Mouse (Mus musculus) limb, embryonic 13.5 days (tissue): Measurements from ENCODE around the gene Fbxl8. TPM values are rescaled to one million over a fixed set of nuclear protein-coding genes. Genes with fewer than 3 reads are reported as not detected.

Experiments
- ATAC-seq: fragments of 200-750 bp; cut with Nextera tagmentation; 2 replicates; pipeline ENCODE4 v1.8.0; 2017; ENCODE audit warnings: low read depth, moderate number of reproducible peaks, moderate TSS enrichment; ENCODE audit not compliant: low FRiP score
- H3K27ac ChIP-seq: fragments of 300-500 bp; sonication (generic); 2 replicates; pipeline ENCODE4 v1.5.1; 2015; ENCODE audit warnings: inconsistent platforms, mild to moderate bottlenecking, moderate library complexity
- H3K27me3 ChIP-seq: fragments of 300-500 bp; sonication (generic); 2 replicates; pipeline ENCODE4 v1.6.1; 2015; ENCODE audit warnings: mild to moderate bottlenecking, inconsistent platforms
- H3K36me3 ChIP-seq: fragments of 300-500 bp; sonication (generic); 2 replicates; pipeline ENCODE4 v1.6.1; 2015; ENCODE audit warnings: inconsistent platforms, mild to moderate bottlenecking, moderate library complexity
- H3K4me1 ChIP-seq: fragments of 300-500 bp; sonication (generic); 2 replicates; pipeline ENCODE4 v1.6.1; 2015; ENCODE audit warnings: inconsistent platforms
- H3K4me2 ChIP-seq: fragments of 300-500 bp; sonication (generic); replicated peaks from 2 replicates; pipeline ENCODE4 v1.6.1; 2015; ENCODE audit warnings: inconsistent platforms, mild to moderate bottlenecking, moderate library complexity
- H3K4me3 ChIP-seq: fragments of 300-500 bp; sonication (generic); 2 replicates; pipeline ENCODE4 v1.5.1; 2015; ENCODE audit warnings: moderate library complexity, mild to moderate bottlenecking, inconsistent platforms
- H3K9ac ChIP-seq: fragments of 300-500 bp; sonication (generic); 2 replicates; pipeline ENCODE4 v1.6.1; 2015; ENCODE audit warnings: mild to moderate bottlenecking, inconsistent platforms
- H3K9me3 ChIP-seq: fragments of 300-500 bp; sonication (generic); 2 replicates; pipeline ENCODE4 v1.6.1; 2016; ENCODE audit warnings: inconsistent platforms
- WGBS: fragments of 180-500 bp; shearing (Covaris S2); methylation state at CpG from one replicate; pipeline ENCODE4 v1.1.7; 2015; 5-methylcytosine and 5-hydroxymethylcytosine counted together
- polyA plus RNA-seq: library from polyadenylated mRNA; unstranded; fragments of >200 nt; fragmentation: Nextera tagmentation; extraction: Ambion mirVana; gene quantifications from 2 replicates; pipeline ENCODE4 v1.2.1, GENCODE M21; 2015

Gene Fbxl8
- polyA plus RNA-seq, 1 experiment from 2014 or later, result 2.8 TPM

DNA sequence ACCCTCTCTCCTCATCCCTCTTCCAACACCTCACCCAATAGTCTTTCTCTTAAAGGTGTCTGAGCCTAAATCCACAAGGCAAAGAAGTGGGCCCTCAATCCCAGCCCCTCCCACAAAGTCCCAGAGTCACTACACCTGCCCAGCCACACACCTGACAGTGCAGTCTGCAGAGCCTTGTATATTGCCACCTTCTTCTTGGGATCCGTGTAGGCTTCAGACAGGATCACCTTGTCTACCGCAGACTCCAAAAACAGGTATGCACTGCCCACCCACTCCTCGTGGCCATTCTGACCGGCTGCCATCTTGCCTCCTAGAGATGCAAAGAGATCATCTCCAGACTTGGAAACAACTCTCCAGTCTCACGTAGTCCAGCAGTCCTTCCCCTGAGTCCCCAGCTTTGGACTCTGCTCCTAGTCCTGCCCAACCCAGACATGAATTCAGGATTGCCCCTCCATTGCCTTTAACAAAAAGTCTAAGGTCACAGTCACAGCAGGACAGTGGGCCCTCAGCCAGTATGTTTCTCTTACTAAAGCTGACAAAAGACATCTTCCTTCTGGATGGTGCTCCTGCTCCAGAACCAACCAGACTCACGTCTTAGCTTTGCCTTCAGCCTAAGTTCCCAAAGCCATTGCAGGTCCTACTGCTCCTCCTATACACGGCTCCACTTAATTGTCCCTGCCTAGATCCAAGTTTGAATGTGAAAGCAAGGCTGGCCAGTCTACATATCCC, 3.9 kb upstream of the Fbxl8 start:
- H3K9me3 ChIP-seq, result peaks cover 5% of the 10 kb centered on the region; the same call in 1 of the 2 replicates
- no peak overlapping the region for H3K4me2 ChIP-seq
- H3K4me1 ChIP-seq, result peaks cover 26% of the 10 kb centered on the region
- no peaks in the 10 kb centered on the region for H3K36me3 ChIP-seq
- H3K27me3 ChIP-seq, result peaks cover 87% of the 10 kb centered on the region
- no peak overlapping the region for H3K4me3 ChIP-seq
- no peak for ATAC-seq
- WGBS, result 59% methylated on average over 7 of the region's 7 CpGs
- no peak overlapping the region for H3K27ac ChIP-seq
- no peak overlapping the region for H3K9ac ChIP-seq

DNA sequence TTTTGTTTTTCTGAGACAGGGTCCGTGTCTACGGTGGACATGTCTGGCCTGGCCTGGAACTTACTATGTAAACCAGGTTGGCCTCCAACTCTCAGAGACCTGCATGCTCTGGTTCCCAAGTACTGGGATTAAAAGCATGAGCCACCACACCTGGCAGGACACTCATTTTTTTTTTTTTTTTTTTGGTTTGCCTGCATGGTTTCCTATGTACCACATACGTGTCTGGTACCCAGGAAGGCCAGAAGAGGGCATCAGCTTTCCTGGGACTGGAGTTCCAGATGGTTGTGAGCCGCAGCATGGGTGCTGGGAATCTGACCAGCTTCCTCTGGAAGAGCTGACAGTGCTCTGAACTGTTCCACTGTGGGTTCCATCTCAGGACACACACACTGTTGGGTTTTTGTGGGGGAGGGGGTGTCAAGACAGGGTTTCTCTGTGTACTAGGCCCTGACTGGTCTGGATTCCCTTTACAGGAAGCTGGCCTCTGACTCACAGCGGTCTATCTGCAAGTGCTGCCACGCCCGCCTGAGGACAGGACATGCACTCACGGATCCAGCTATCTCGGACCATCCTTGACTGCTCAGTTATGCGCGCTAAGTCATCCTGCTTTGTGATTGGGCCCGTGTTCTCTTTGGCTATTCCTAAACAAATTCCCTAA, 3.0 kb upstream of the Fbxl8 start:
- Histone ChIP-seq H3K4me1 (peaks cover 24% of the 10 kb centered on the region), H3K4me3 (no peak overlapping the region), H3K36me3 (no peaks in the 10 kb centered on the region), H3K9ac (no peak overlapping the region), H3K4me2 (no peak overlapping the region), H3K27ac (no peak overlapping the region), H3K9me3 (peaks cover 8% of the 10 kb centered on the region; the same call in 1 of the 2 replicates), H3K27me3 (peaks cover 86% of the 10 kb centered on the region)
- ATAC-seq, result no peak
- WGBS, result 86% methylated on average over 12 of the region's 12 CpGs

DNA sequence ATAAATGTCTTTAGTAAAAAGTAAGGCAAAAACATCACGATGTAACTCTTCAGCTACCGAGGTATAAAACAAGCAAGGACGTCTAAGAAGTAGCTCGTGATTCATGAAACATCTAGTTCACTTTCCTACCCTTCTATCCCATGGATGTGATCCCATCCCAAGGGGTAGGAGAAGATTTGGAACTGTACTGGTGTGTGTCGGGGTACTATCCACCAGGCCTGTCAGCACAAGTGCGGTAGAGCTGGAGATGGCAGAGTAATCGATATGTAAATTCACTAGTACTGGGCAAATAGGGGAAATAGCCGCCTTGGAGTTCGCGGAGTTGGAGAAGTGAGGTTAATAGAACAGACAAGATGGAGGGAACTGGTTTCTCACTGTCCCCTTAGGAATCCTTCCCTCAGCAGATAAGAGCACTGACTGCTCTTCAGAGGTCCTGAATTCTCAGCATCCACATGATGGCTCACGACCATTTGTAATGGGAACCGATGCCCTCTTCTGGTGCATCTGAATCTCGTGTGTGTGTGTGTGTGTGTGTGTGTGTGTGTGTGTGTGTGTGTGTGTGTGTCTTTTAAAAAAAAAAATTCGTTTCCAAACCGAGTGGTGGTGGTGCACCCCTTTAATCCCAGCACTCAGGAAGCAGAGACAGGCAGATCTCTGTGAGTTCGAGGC, 1.1 kb upstream of the Fbxl8 start:
- WGBS, result 40% methylated on average over 16 of the region's 16 CpGs

DNA sequence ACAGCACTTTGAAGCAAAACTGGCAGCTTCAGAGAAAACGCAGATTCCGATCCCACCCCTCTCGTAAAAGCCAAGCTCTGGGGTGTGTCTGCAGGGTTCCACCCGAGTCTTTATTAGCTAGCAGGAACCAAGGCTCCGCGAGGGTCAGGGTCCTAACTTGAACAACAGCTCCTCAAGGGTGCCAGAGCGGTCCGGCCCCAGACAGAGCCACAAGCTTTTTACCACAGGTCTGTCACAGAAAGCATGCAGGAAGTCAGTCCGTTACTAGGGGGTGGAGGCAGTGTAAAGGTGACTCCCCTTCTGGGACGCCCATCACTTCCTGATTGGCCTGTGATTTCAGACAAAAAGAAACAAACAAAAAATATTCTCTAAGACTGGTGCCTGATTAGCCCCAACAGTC, 680 bp downstream of the Fbxl8 start:
- peak overlapping the region; percentile 69 for H3K4me3 ChIP-seq
- no peak overlapping the region for H3K27ac ChIP-seq
- H3K36me3 ChIP-seq, result no peaks in the 10 kb centered on the region
- peak overlapping the region; percentile 87 for H3K4me2 ChIP-seq
- WGBS, result 6% methylated on average over 10 of the region's 10 CpGs
- peaks cover 31% of the 10 kb centered on the region for H3K4me1 ChIP-seq
- H3K27me3 ChIP-seq, result peaks cover 90% of the 10 kb centered on the region
- peak overlapping the region; percentile 76; the same call in 1 of the 2 replicates for H3K9ac ChIP-seq
- no peak for ATAC-seq
- H3K9me3 ChIP-seq, result peaks cover 9% of the 10 kb centered on the region; the same call in 1 of the 2 replicates

More for the DNA sequence above, 1.1 kb upstream of the Fbxl8 start:
- Histone ChIP-seq H3K4me1 (peaks cover 30% of the 10 kb centered on the region), H3K9ac (no peak overlapping the region), H3K36me3 (no peaks in the 10 kb centered on the region), H3K9me3 (peaks cover 9% of the 10 kb centered on the region; the same call in 1 of the 2 replicates), H3K4me2 (peak overlapping the region; percentile 87), H3K27me3 (peaks cover 90% of the 10 kb centered on the region), H3K27ac (no peak overlapping the region), H3K4me3 (peak overlapping the region; percentile 69)
- no peak for ATAC-seq

DNA sequence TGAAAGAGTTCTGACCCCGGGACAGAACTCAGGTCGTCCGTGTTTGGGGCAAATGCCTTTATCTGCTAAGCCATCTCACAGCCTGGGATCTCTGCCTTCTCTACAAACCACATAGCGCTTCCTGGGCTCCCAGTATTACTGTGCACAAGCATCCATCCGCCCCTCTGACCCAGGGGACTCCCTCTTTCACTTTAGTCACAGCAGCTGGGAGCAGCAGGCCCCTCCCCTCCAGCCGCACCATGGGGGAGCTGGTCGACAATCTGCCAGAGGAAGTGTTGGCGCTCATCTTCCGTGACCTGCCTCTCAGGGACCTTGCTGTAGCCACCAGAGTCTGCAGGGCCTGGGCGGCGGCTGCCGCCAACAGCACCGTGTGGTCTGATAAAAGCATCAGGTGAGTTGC, 2.3 kb downstream of the Fbxl8 start:
- no peak overlapping the region for H3K4me2 ChIP-seq
- WGBS, result 18% methylated on average over 13 of the region's 13 CpGs

DNA sequence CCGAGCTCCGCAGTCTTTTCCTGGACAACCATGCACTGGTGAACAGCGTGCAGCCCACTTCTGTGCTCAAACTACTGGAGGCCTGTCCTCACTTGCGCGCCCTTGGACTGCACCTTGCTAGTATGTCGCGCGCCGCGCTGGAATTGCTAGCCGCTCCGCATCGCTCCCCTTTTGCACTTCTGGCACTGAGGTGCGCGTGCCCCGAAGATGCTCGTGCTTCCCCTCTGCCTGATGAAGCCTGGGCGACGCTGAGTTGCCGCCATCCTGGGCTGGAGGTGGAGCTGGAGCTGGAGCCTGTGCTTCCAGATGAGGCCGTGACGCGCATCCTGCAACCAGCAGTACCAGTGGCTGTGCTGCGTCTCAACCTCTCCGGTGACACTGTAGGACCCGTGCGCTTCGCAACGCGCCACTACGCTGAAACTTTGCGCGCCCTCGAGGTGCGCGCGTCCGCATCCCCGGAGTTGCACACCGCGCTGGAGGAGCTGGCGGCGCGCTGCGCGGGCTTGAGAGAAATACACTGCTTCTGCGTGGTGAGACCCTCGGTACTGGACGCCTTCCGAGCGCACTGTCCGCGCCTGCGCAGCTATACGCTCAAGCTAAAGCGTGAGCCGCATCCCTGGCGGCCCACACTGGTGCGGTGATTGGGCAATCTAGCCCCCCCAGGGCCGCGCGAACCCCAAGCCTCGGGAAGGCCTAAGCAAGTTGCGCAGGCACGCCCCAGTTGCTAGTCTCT, 4.1 kb downstream of the Fbxl8 start:
- H3K9me3 ChIP-seq, result 0 out of 2 replicates have a peak, but pooled peaks cover 4% of the 10 kb centered on the region
- WGBS, result under 1% methylated on average over 65 of the region's 65 CpGs
- H3K4me2 ChIP-seq, result peak overlapping the region; percentile 87
- H3K4me1 ChIP-seq, result peaks cover 40% of the 10 kb centered on the region
- peak overlapping the region; percentile 52 for H3K4me3 ChIP-seq
- peaks cover 94% of the 10 kb centered on the region for H3K27me3 ChIP-seq
- no peak overlapping the region for H3K27ac ChIP-seq
- peak; percentile 66 for ATAC-seq
- H3K9ac ChIP-seq, result peak overlapping the region; percentile 62
- no peaks in the 10 kb centered on the region for H3K36me3 ChIP-seq

More for the DNA sequence above, 2.3 kb downstream of the Fbxl8 start:
- Histone ChIP-seq H3K36me3 (no peaks in the 10 kb centered on the region), H3K9me3 (0 out of 2 replicates have a peak, but pooled peaks cover 4% of the 10 kb centered on the region), H3K27ac (no peak overlapping the region), H3K9ac (no peak overlapping the region), H3K4me1 (peaks cover 40% of the 10 kb centered on the region), H3K27me3 (peaks cover 90% of the 10 kb centered on the region), H3K4me3 (no peak overlapping the region)
- ATAC-seq, result no peak

DNA sequence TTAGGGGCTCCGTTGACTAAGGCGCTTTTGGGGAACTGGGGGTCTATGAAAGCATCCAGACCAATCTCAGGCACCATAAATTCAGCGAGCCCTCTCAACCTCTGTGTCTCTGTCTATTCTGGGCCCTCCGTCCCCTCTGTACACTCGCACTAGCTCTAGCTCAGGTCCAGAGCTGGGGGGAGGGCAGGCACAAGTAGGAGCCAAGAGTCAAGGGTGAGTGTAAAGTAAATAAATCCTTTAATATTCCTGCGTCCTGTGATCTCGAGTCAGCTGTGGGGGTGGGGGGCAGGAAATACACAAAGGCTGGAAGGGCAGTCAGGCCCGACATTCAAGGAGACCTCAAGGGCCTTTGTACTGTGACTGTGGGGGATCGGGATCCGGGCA, 4.6 kb downstream of the Fbxl8 start:
- 0 out of 2 replicates have a peak, but pooled peaks have one; percentile 1 for ATAC-seq
- peaks cover 40% of the 10 kb centered on the region for H3K4me1 ChIP-seq
- 2% methylated on average over 10 of the region's 10 CpGs for WGBS
- 0 out of 2 replicates have a peak, but pooled peaks cover 4% of the 10 kb centered on the region for H3K9me3 ChIP-seq
- peak overlapping the region; percentile 62 for H3K9ac ChIP-seq
- no peaks in the 10 kb centered on the region for H3K36me3 ChIP-seq
- H3K4me3 ChIP-seq, result peak overlapping the region; percentile 52
- peak overlapping the region; percentile 87 for H3K4me2 ChIP-seq
- H3K27me3 ChIP-seq, result peaks cover 94% of the 10 kb centered on the region
- no peak overlapping the region for H3K27ac ChIP-seq

DNA sequence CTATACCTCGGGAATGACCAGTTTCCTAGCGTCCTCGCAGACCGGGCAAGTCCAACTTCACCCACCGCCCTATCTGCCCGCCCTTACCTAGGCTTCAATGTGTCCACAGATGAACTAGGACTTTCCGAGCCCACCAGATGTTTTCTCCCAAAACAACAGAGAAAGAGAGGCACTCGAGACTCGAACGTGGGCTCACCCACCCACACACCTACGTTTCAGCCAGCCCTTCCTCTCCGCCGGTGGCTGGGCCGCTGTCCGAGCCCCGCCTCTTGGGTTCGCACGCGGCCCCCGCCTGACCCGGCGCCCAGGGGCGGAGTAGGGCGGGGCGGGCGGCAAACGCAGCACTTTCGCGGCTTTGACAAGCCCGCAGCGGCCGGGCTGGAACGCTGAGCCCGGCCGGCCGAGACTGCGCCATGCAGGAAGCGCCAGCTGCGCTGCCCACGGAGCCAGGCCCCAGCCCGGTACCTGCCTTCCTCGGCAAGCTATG, 5.1 kb downstream of the Fbxl8 start, which contains the start of gene Hsf4:
TSS of gene Hsf4 (plus strand) at position 341 of the 487 bp plus-strand sequence.
- Histone ChIP-seq H3K36me3 (no peaks in the 10 kb centered on the region), H3K9ac (peak within 1 kb of the TSS; percentile 62), H3K27me3 (peaks cover 96% of the 10 kb centered on the region), H3K9me3 (0 out of 2 replicates have a peak, but pooled peaks cover 4% of the 10 kb centered on the region), H3K4me2 (peak within 1 kb of the TSS; percentile 87), H3K4me3 (peak within 1 kb of the TSS; percentile 52), H3K4me1 (peaks cover 40% of the 10 kb centered on the region), H3K27ac (no peak within 1 kb of the TSS)
- under 1% methylated on average over 42 of the region's 42 CpGs for WGBS
- no peak for ATAC-seq

DNA sequence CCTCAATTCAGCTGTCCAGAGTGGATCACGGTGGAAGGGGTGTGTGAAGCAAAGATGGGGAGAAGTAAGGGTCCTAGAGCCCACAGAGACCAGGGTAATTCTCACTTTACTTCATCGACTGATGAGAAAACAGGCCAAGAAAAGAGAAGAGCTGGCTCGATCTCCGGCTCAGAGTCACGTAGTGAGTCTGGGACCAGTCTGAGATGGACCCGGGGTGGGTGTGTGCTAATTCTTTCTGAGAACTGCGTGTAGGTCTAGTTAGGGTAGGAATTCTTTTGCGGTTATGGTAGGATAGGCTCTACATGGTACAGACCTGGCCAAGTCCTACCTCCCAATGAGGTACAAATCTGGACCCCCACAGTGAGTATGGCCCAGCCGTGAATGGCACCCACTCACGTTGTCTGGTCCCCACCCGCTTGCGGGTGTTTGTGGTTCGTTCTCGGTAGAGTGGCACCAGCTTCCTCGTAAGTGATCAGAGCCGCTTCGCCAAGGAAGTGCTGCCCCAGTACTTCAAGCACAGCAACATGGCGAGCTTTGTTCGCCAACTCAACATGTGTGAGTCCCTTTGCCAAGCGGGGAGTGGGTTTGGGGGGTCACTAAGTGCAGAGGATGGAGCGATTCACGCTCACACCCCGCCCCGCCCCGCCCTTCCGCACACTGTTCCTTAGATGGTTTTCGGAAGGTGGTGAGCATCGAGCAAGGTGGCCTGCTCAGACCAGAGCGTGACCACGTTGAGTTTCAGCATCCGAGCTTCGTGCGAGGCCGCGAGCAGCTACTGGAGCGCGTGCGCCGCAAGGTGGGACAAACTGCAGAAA, 5.9 kb downstream of the Fbxl8 start:
- Histone ChIP-seq H3K27me3 (peaks cover 99% of the 10 kb centered on the region), H3K9me3 (0 out of 2 replicates have a peak, but pooled peaks cover 4% of the 10 kb centered on the region), H3K4me1 (peaks cover 35% of the 10 kb centered on the region), H3K36me3 (no peaks in the 10 kb centered on the region), H3K4me2 (peak overlapping the region; percentile 87), H3K9ac (peak overlapping the region; percentile 62; the same call in 1 of the 2 replicates), H3K4me3 (peak overlapping the region; percentile 52), H3K27ac (no peak overlapping the region)
- WGBS, result 3% methylated on average over 39 of the region's 39 CpGs
- no peak for ATAC-seq

DNA sequence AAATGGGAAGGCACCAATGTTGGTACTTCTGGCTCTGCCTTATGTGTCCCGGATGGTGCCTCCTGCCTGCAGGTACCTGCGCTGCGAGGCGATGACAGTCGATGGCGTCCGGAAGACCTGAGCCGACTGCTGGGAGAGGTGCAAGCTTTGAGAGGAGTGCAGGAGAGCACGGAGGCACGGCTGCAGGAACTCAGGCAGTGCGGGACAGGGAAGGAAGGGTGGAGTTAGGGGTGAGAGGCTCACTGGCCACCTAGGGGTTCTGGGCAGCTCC, 6.4 kb downstream of the Fbxl8 start:
- no peak for ATAC-seq
- H3K9ac ChIP-seq, result peak overlapping the region; percentile 25; the same call in 1 of the 2 replicates
- peak overlapping the region; percentile 15 for H3K4me3 ChIP-seq
- H3K27me3 ChIP-seq, result peaks cover 100% of the 10 kb centered on the region
- WGBS, result 2% methylated on average over 11 of the region's 11 CpGs
- H3K36me3 ChIP-seq, result no peaks in the 10 kb centered on the region
- H3K4me1 ChIP-seq, result peaks cover 40% of the 10 kb centered on the region
- peak overlapping the region; percentile 87 for H3K4me2 ChIP-seq
- H3K27ac ChIP-seq, result no peak overlapping the region
- H3K9me3 ChIP-seq, result 0 out of 2 replicates have a peak, but pooled peaks cover 4% of the 10 kb centered on the region

DNA sequence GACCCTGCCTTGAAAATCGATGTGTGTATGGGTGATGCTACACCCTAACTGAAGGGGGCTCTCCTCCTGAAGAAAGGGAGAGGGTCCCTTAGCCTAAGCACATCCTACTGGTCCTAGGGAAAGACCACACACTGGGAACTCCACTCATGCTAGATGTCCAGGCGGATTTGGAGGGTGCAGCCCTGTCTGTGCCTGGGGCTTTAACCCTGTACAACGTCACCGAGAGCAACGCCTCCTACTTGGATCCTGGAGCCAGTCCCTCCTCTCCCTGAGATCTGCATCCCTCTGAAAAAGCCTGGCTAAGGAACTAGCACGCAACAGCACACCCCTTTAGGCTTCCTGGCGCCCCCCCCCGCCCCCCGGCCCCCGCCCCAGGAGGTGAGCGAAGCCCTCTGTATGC, 10.9 kb downstream of the Fbxl8 start:
- H3K36me3 ChIP-seq, result no peaks in the 10 kb centered on the region
- H3K4me1 ChIP-seq, result peaks cover 31% of the 10 kb centered on the region
- peak overlapping the region; percentile 77 for H3K4me2 ChIP-seq
- ATAC-seq, result no peak
- no peaks in the 10 kb centered on the region for H3K9me3 ChIP-seq
- 5% methylated on average over 10 of the region's 11 CpGs for WGBS
- peak overlapping the region; percentile 49; the same call in 1 of the 2 replicates for H3K4me3 ChIP-seq
- no peak overlapping the region for H3K9ac ChIP-seq
- no peak overlapping the region for H3K27ac ChIP-seq
- H3K27me3 ChIP-seq, result peaks cover 100% of the 10 kb centered on the region
